Mouse (Mus musculus): ENCODE measurements at regions not wholly inside any gene's neighbourhood (a gene's known extent, or its start where the extent isn't known, plus 50 kb on each side); places are given as distances from the start of the nearest gene placed in this dataset.

GRCm38 (mm10) chr8:10784481-10784880, 223.8 kb downstream of the Irs2 start:
- ATAC-seq (replicated peaks; ENCODE audit: poor library complexity, severe bottlenecking): no peak

- peak; percentile 66 for ATAC-seq (replicated peaks; ENCODE audit: poor library complexity, severe bottlenecking)
Observed at GRCm38 (mm10) chr8:10781860-10782259, 226.4 kb downstream of the Irs2 start.

- ATAC-seq (replicated peaks; ENCODE audit: poor library complexity, severe bottlenecking): no peak
Observed at GRCm38 (mm10) chr8:10779636-10780035, 228.6 kb downstream of the Irs2 start.

- no peak for ATAC-seq (replicated peaks; ENCODE audit: poor library complexity, severe bottlenecking)
Observed at GRCm38 (mm10) chr8:10775202-10776010, 232.9 kb downstream of the Irs2 start.

- ATAC-seq (replicated peaks; ENCODE audit: poor library complexity, severe bottlenecking): no peak
Observed at GRCm38 (mm10) chr8:10774778-10775177, 233.5 kb downstream of the Irs2 start.

GRCm38 (mm10) chr8:10768181-10768580, 240.1 kb downstream of the Irs2 start:
- no peak for ATAC-seq (replicated peaks; ENCODE audit: poor library complexity, severe bottlenecking)

- peak; percentile 84 for ATAC-seq (replicated peaks; ENCODE audit: poor library complexity, severe bottlenecking)
Observed at GRCm38 (mm10) chr8:10763907-10764306, 244.4 kb downstream of the Irs2 start.

GRCm38 (mm10) chr8:10761694-10762305, 246.5 kb downstream of the Irs2 start:
- no peak for ATAC-seq (replicated peaks; ENCODE audit: poor library complexity, severe bottlenecking)

GRCm38 (mm10) chr8:10760851-10761693, 247.2 kb downstream of the Irs2 start:
- ATAC-seq (replicated peaks; ENCODE audit: poor library complexity, severe bottlenecking): no peak

GRCm38 (mm10) chr8:10760231-10760630, 248.0 kb downstream of the Irs2 start:
- no peak for ATAC-seq (replicated peaks; ENCODE audit: poor library complexity, severe bottlenecking)

GRCm38 (mm10) chr8:10758151-10758550, 250.1 kb downstream of the Irs2 start:
- no peak for ATAC-seq (replicated peaks; ENCODE audit: poor library complexity, severe bottlenecking)

- no peak for ATAC-seq (replicated peaks; ENCODE audit: poor library complexity, severe bottlenecking)
Observed at GRCm38 (mm10) chr8:10754986-10755308, 253.3 kb downstream of the Irs2 start.

- no peak for ATAC-seq (replicated peaks; ENCODE audit: poor library complexity, severe bottlenecking)
Observed at GRCm38 (mm10) chr8:10754232-10754985, 253.8 kb downstream of the Irs2 start.

- ATAC-seq (replicated peaks; ENCODE audit: poor library complexity, severe bottlenecking): no peak
Observed at GRCm38 (mm10) chr8:10753056-10753455, 255.2 kb downstream of the Irs2 start.

GRCm38 (mm10) chr8:10747150-10747549, 261.1 kb downstream of the Irs2 start:
- ATAC-seq (replicated peaks; ENCODE audit: poor library complexity, severe bottlenecking): no peak

GRCm38 (mm10) chr8:10743241-10743640, 265.0 kb downstream of the Irs2 start:
- no peak for ATAC-seq (replicated peaks; ENCODE audit: poor library complexity, severe bottlenecking)

- peak; percentile 55 for ATAC-seq (replicated peaks; ENCODE audit: poor library complexity, severe bottlenecking)
Observed at GRCm38 (mm10) chr8:10740837-10741236, 267.4 kb downstream of the Irs2 start.

GRCm38 (mm10) chr8:10738486-10739081, 269.7 kb downstream of the Irs2 start:
- ATAC-seq (replicated peaks; ENCODE audit: poor library complexity, severe bottlenecking): no peak

- no peak for ATAC-seq (replicated peaks; ENCODE audit: poor library complexity, severe bottlenecking)
Observed at GRCm38 (mm10) chr8:10734746-10735145, 273.5 kb downstream of the Irs2 start.

GRCm38 (mm10) chr8:10723332-10723731, 284.9 kb downstream of the Irs2 start:
- ATAC-seq (replicated peaks; ENCODE audit: poor library complexity, severe bottlenecking): no peak

All from granulocyte monocyte progenitor cell, adult 5-6 weeks (primary cell).